In genomic region chr4:4875257-4875656, GRCm38 (mm10) we compare ENCODE assay signal across 10 mouse cellular contexts.
DNase-seq lines count a peak whose midpoint lies in the region; ATAC-seq and TF ChIP-seq lines count a peak whose summit lies in the region.
"Had no signal": no experiment of that assay in that cellular context is flagged by ENCODE, and none has a peak within 500 bp of the region (broad histone marks: within the 10 kb centered on the region; RNA-seq: fewer than 3 reads in every experiment).

No protein-coding gene starts in this region.

- H3K9me3 ChIP-seq in embryonic facial prominence, embryonic 14.5 days (ENCODE audit: control insufficient read depth, low read length) = no peaks in the 10 kb centered on the region
- H3K9me3 ChIP-seq in embryonic facial prominence, embryonic 10.5 days = no peaks in the 10 kb centered on the region
- no peaks in the 10 kb centered on the region for H3K9me3 ChIP-seq in kidney, postnatal 0 days (replicated peaks; ENCODE audit: low read length)
- H3K9me3 ChIP-seq in kidney, embryonic 14.5 days (ENCODE audit: control insufficient read depth, low read length) = no peaks in the 10 kb centered on the region
- no peaks in the 10 kb centered on the region for H3K9me3 ChIP-seq in stomach, postnatal 0 days (ENCODE audit: control insufficient read depth, low read length)

- H3K36me3 ChIP-seq in embryonic facial prominence, embryonic 14.5 days (ENCODE audit: control insufficient read depth, insufficient read depth, low read length) = no peaks in the 10 kb centered on the region
- no peaks in the 10 kb centered on the region for H3K36me3 ChIP-seq in embryonic facial prominence, embryonic 10.5 days (replicated peaks)
- no peaks in the 10 kb centered on the region for H3K36me3 ChIP-seq in kidney, postnatal 0 days (ENCODE audit: insufficient read depth, low read length)
- H3K36me3 ChIP-seq in kidney, embryonic 14.5 days (ENCODE audit: control insufficient read depth, insufficient read depth, low read length) = no peaks in the 10 kb centered on the region
- no peaks in the 10 kb centered on the region for H3K36me3 ChIP-seq in stomach, postnatal 0 days (ENCODE audit: control insufficient read depth, insufficient read depth, low read length)

- no peak overlapping the region for H3K4me2 ChIP-seq in embryonic facial prominence, embryonic 14.5 days (ENCODE audit: low read depth, low read length)
- H3K4me2 ChIP-seq in kidney, postnatal 0 days (ENCODE audit: low read length) = no peak overlapping the region
- no peak overlapping the region for H3K4me2 ChIP-seq in kidney, embryonic 14.5 days (replicated peaks; ENCODE audit: low read depth, low read length)
- H3K4me2 ChIP-seq in stomach, postnatal 0 days (replicated peaks; ENCODE audit: low read depth) = no peak overlapping the region

- no peaks in the 10 kb centered on the region for H3K4me1 ChIP-seq in embryonic facial prominence, embryonic 14.5 days (ENCODE audit: control insufficient read depth, insufficient read depth, low read length)
- H3K4me1 ChIP-seq in embryonic facial prominence, embryonic 10.5 days = no peaks in the 10 kb centered on the region
- no peaks in the 10 kb centered on the region for H3K4me1 ChIP-seq in kidney, postnatal 0 days (replicated peaks; ENCODE audit: insufficient read depth, low read length)
- H3K4me1 ChIP-seq in kidney, embryonic 14.5 days (ENCODE audit: control insufficient read depth, insufficient read depth, low read length) = no peaks in the 10 kb centered on the region
- H3K4me1 ChIP-seq in stomach, postnatal 0 days (replicated peaks; ENCODE audit: control insufficient read depth, insufficient read depth) = no peaks in the 10 kb centered on the region

- TF ChIP-seq EP300 in stomach, postnatal 0 days (optimal IDR thresholded peaks at IDR 0.05) = no peak

- no peak for ATAC-seq in embryonic facial prominence, embryonic 14.5 days (ENCODE audit: low read depth)
- ATAC-seq in kidney, postnatal 0 days (replicated peaks; ENCODE audit: low FRiP score, low read depth) = no peak
- ATAC-seq in kidney, embryonic 14.5 days (ENCODE audit: low FRiP score, low TSS enrichment) = no peak
- ATAC-seq in stomach, postnatal 0 days (ENCODE audit: low FRiP score, low TSS enrichment) = no peak

- no peaks in the 10 kb centered on the region for H3K27me3 ChIP-seq in embryonic facial prominence, embryonic 14.5 days (replicated peaks; ENCODE audit: control insufficient read depth, insufficient read depth, low read length)
- no peaks in the 10 kb centered on the region for H3K27me3 ChIP-seq in embryonic facial prominence, embryonic 10.5 days (replicated peaks; ENCODE audit: low read depth, poor library complexity, severe bottlenecking)
- no peaks in the 10 kb centered on the region for H3K27me3 ChIP-seq in kidney, postnatal 0 days (ENCODE audit: insufficient read depth, low read length)
- no peaks in the 10 kb centered on the region for H3K27me3 ChIP-seq in kidney, embryonic 14.5 days (ENCODE audit: control insufficient read depth, insufficient read depth, low read length)
- H3K27me3 ChIP-seq in stomach, postnatal 0 days (ENCODE audit: control insufficient read depth, insufficient read depth, low read length) = no peaks in the 10 kb centered on the region

- peak; percentile 26; the same call in 1 of the 2 replicates for TF ChIP-seq CTCF in kidney, postnatal 0 days (IDR thresholded peaks at IDR 0.05; ENCODE audit: low read depth)
- peak; percentile 46 for TF ChIP-seq CTCF in stomach, postnatal 0 days (IDR thresholded peaks at IDR 0.05; ENCODE audit: low read depth)

- H3K9ac ChIP-seq in embryonic facial prominence, embryonic 14.5 days (ENCODE audit: low read depth, low read length) = no peak overlapping the region
- no peak overlapping the region for H3K9ac ChIP-seq in kidney, postnatal 0 days (ENCODE audit: low read depth, low read length)
- no peak overlapping the region for H3K9ac ChIP-seq in kidney, embryonic 14.5 days (ENCODE audit: low read depth, low read length)
- H3K9ac ChIP-seq in stomach, postnatal 0 days (ENCODE audit: low read length) = no peak overlapping the region

- H3K4me3 ChIP-seq in embryonic facial prominence, embryonic 14.5 days (ENCODE audit: low read depth, low read length) = no peak overlapping the region
- H3K4me3 ChIP-seq in embryonic facial prominence, embryonic 10.5 days = no peak overlapping the region
- H3K4me3 ChIP-seq in kidney, postnatal 0 days (replicated peaks; ENCODE audit: low read depth, low read length) = no peak overlapping the region
- no peak overlapping the region for H3K4me3 ChIP-seq in kidney, embryonic 14.5 days (ENCODE audit: low read length)
- H3K4me3 ChIP-seq in stomach, postnatal 0 days (ENCODE audit: low read depth, low read length) = no peak overlapping the region
- H3K4me3 ChIP-seq: heart, adult 2 months had no signal

- peak; percentile 78 for DNase-seq in embryonic facial prominence, embryonic 14.5 days (ENCODE audit: low spot score)
- no peak for DNase-seq in embryonic facial prominence, embryonic 10.5 days (ENCODE audit: low spot score)
- DNase-seq in kidney, postnatal 0 days (ENCODE audit: low spot score) = peak; percentile 44
- peak; percentile 6 for DNase-seq in testis, postnatal 14 days (ENCODE audit: low spot score)
- no peak for DNase-seq in testis, postnatal 10 days (ENCODE audit: low spot score)
- DNase-seq in stomach, postnatal 0 days (ENCODE audit: low spot score) = no peak
- DNase-seq in B cell, adult 2 months = no peak
- DNase-seq: heart, adult 2 months had no signal

- no peak overlapping the region for H3K27ac ChIP-seq in embryonic facial prominence, embryonic 14.5 days (replicated peaks; ENCODE audit: low read depth, low read length)
- H3K27ac ChIP-seq in embryonic facial prominence, embryonic 10.5 days (replicated peaks) = no peak overlapping the region
- H3K27ac ChIP-seq in kidney, postnatal 0 days = no peak overlapping the region
- no peak overlapping the region for H3K27ac ChIP-seq in kidney, embryonic 14.5 days (ENCODE audit: low read depth, low read length)
- H3K27ac ChIP-seq in stomach, postnatal 0 days (replicated peaks) = no peak overlapping the region
- H3K27ac ChIP-seq: heart, adult 2 months; macrophage had no signal

Comparison
In these comparisons a context has a peak if more than half of its experiments do, and no peak if none do; other contexts are left out.
1. DNase-seq: peak in embryonic facial prominence, embryonic 14.5 days (single experiment), kidney, postnatal 0 days (single experiment) and testis, postnatal 14 days (single experiment); none in embryonic facial prominence, embryonic 10.5 days (single experiment), testis, postnatal 10 days (single experiment), stomach, postnatal 0 days (single experiment) and B cell, adult 2 months (0 of 2).